ENCODE assay signal across 16 mouse cellular contexts in genomic region chr7:139130361-139130760, GRCm38 (mm10). TPM values are rescaled to one million over a fixed set of nuclear protein-coding genes. Genes with fewer than 3 reads are reported as not detected.
DNase-seq lines count a peak whose midpoint lies in the region; ATAC-seq and TF ChIP-seq lines count a peak whose summit lies in the region.
"Had no signal": no experiment of that assay in that cellular context is flagged by ENCODE, and none has a peak within 500 bp of the region (broad histone marks: within the 10 kb centered on the region; RNA-seq: fewer than 3 reads in every experiment).

No protein-coding gene starts in this region.

- peak; percentile 66; the same call in 1 of the 2 replicates for ATAC-seq in embryonic facial prominence, embryonic 14.5 days (ENCODE audit: low read depth)
- peak; percentile 30 for ATAC-seq in megakaryocyte progenitor cell, adult 5-6 weeks (replicated peaks; ENCODE audit: poor library complexity)
- ATAC-seq: liver, postnatal 0 days had no signal

- no peaks in the 10 kb centered on the region for H3K9me3 ChIP-seq in embryonic facial prominence, embryonic 14.5 days (ENCODE audit: control insufficient read depth, low read length)

- H3K27me3 ChIP-seq in embryonic facial prominence, embryonic 14.5 days (replicated peaks; ENCODE audit: control insufficient read depth, insufficient read depth, low read length): no peaks in the 10 kb centered on the region

- TF ChIP-seq CTCF in layer of hippocampus, adult 2 months (conservative IDR thresholded peaks at IDR 0.05): peak; percentile 42

- 0 out of 2 replicates have a peak overlapping the region, but pooled peaks have one; percentile 25 for H3K9ac ChIP-seq in embryonic facial prominence, embryonic 14.5 days (ENCODE audit: low read depth, low read length)
- H3K9ac ChIP-seq: liver, postnatal 0 days had no signal

- 21% methylated on average over 6 of the region's 6 CpGs for WGBS in embryonic facial prominence, embryonic 14.5 days

- H3K4me3 ChIP-seq in layer of hippocampus, adult 2 months: no peak overlapping the region
- H3K4me3 ChIP-seq in embryonic facial prominence, embryonic 14.5 days (ENCODE audit: low read depth, low read length): no peak overlapping the region

- peak overlapping the region; percentile 32; the same call in 1 of the 2 replicates for H3K27ac ChIP-seq in layer of hippocampus, adult 2 months
- no peak overlapping the region for H3K27ac ChIP-seq in embryonic facial prominence, embryonic 14.5 days (replicated peaks; ENCODE audit: low read depth, low read length)

- H3K4me2 ChIP-seq in embryonic facial prominence, embryonic 14.5 days (ENCODE audit: low read depth, low read length): no peak overlapping the region

- peaks cover 17% of the 10 kb centered on the region for H3K4me1 ChIP-seq in embryonic facial prominence, embryonic 14.5 days (ENCODE audit: control insufficient read depth, insufficient read depth, low read length)

- H3K36me3 ChIP-seq in embryonic facial prominence, embryonic 14.5 days (ENCODE audit: control insufficient read depth, insufficient read depth, low read length): no peaks in the 10 kb centered on the region

- DNase-seq in adrenal gland, postnatal 14 days: peak; percentile 21
- DNase-seq in adrenal gland, adult 8-10 months: no peak
- no peak for DNase-seq in layer of hippocampus, adult 2 months (ENCODE audit: low spot score in 2 of 2)
- DNase-seq in layer of hippocampus, adult 11-12 months (ENCODE audit: low spot score): no peak
- DNase-seq in embryonic facial prominence, embryonic 14.5 days (ENCODE audit: low spot score): peak; percentile 53
- no peak for DNase-seq in lung, postnatal 25 days (ENCODE audit: low spot score)
- DNase-seq in lung, postnatal 36 days: no peak
- DNase-seq: cerebellum, adult 2 months; heart, adult 18-20 months; heart, postnatal 14 days; kidney, adult 8-10 months; layer of hippocampus, adult 9-11 months; liver, postnatal 0 days; thymus, adult 18-20 months had no signal

RNA-seq across cellular contexts. Expression of gene Dpysl4, which starts 44.6 kb away (rescaled TPM):
- total RNA-seq in adrenal gland, postnatal 14 days (2021): 3.4 and 4.0 TPM in 2 replicates
- 1 to 10 TPM; 1.1 to 3.2 (median 2.5) TPM for total RNA-seq in adrenal gland, adult 8-10 months (2022)
- 10 to 100 TPM; 51.5 to 52.0 TPM for total RNA-seq in layer of hippocampus, adult 2 months (2021)
- 19.8 and 28.3 TPM in 2 replicates for polyA plus RNA-seq in embryonic facial prominence, embryonic 14.5 days (2014; fragmentation: Nextera tagmentation; extraction: Ambion mirVana)
- total RNA-seq in megakaryocyte progenitor cell, adult 5-6 weeks (2015): not detected in 2 replicates
- total RNA-seq in megakaryocyte progenitor cell, adult 5-6 weeks (2017): not detected in 2 replicates
- total RNA-seq: megakaryocyte, adult 5-6 weeks had no signal

Comparison
In these comparisons a context has a peak if more than half of its experiments do, and no peak if none do; other contexts are left out.
1. DNase-seq: peak in adrenal gland, postnatal 14 days (single experiment) and embryonic facial prominence, embryonic 14.5 days (single experiment); none in adrenal gland, adult 8-10 months (single experiment), layer of hippocampus, adult 2 months (0 of 2), layer of hippocampus, adult 11-12 months (single experiment), lung, postnatal 25 days (single experiment) and lung, postnatal 36 days (single experiment).
2. RNA of gene Dpysl4, which starts 44.6 kb away (total RNA-seq): 51.5 to 52.0 TPM in layer of hippocampus, adult 2 months; 3.4 to 4.0 TPM in adrenal gland, postnatal 14 days, 1.1 to 3.2 TPM in adrenal gland, adult 8-10 months and not detected in megakaryocyte progenitor cell, adult 5-6 weeks; every median in the first group is over 10 times any median in the second.